Mouse (Mus musculus) forebrain, postnatal 0 days (tissue): ENCODE measurements around the gene Serpinf1. TPM values are rescaled to one million over a fixed set of nuclear protein-coding genes. Genes with fewer than 3 reads are reported as not detected.

Experiments used
- ATAC-seq: fragments of 200-750 bp; cut with Nextera tagmentation; 2 replicates; pipeline ENCODE4 v1.8.0; 2017; ENCODE audit warnings: mild to moderate bottlenecking, moderate library complexity
- DNase-seq: peaks from one replicate; pipeline ENCODE4 v3.0.0-alpha.2; 2015
- H3K27ac ChIP-seq: fragments of 300-500 bp; sonication (generic); 2 replicates; pipeline ENCODE4 v1.5.1; 2014; ENCODE audit warnings: low read depth, mild to moderate bottlenecking, antibody characterized with exemption, low read length, moderate library complexity, mixed read lengths
- H3K27me3 ChIP-seq: fragments of 300-500 bp; sonication (generic); 2 replicates; pipeline ENCODE4 v1.6.1; 2014; ENCODE audit warnings: mild to moderate bottlenecking, low read length, mixed read lengths; ENCODE audit not compliant: insufficient read depth
- H3K36me3 ChIP-seq: fragments of 300-500 bp; sonication (generic); 2 replicates; pipeline ENCODE4 v1.6.1; 2014; ENCODE audit warnings: mild to moderate bottlenecking, moderate library complexity; ENCODE audit not compliant: insufficient read depth
- H3K4me1 ChIP-seq: fragments of 300-500 bp; sonication (generic); 2 replicates; pipeline ENCODE4 v1.6.1; 2014; ENCODE audit warnings: antibody characterized with exemption; ENCODE audit not compliant: insufficient read depth
- H3K4me2 ChIP-seq: fragments of 300-500 bp; sonication (generic); 2 replicates; pipeline ENCODE4 v1.6.1; 2014; ENCODE audit warnings: low read depth, mild to moderate bottlenecking, moderate library complexity
- H3K4me3 ChIP-seq: fragments of 300-500 bp; sonication (generic); 2 replicates; pipeline ENCODE4 v1.5.1; 2014; ENCODE audit warnings: low read depth, low read length, mixed read lengths
- H3K9ac ChIP-seq: fragments of 300-500 bp; sonication (generic); 2 replicates; pipeline ENCODE4 v1.6.1; 2014; ENCODE audit warnings: mild to moderate bottlenecking
- H3K9me3 ChIP-seq: fragments of 300-500 bp; sonication (generic); 2 replicates; pipeline ENCODE4 v1.6.1; 2016; ENCODE audit warnings: low read length
- CTCF ChIP-seq: sonication (generic); IDR thresholded peaks from 2 replicates; pipeline ENCODE4 v1.5.1; 2016; ENCODE audit warnings: antibody characterized with exemption, control low read depth, low read depth
- WGBS: fragments of 180-500 bp; shearing (Covaris S2); extraction: QIAGEN DNeasy Blood & Tissue Kit; methylation state at CpG from one replicate; pipeline ENCODE4 v1.1.7; 2014; 5-methylcytosine and 5-hydroxymethylcytosine counted together
- polyA plus RNA-seq: library from polyadenylated mRNA; unstranded; fragments of >200 nt; fragmentation: Nextera tagmentation; extraction: Ambion mirVana; gene quantifications from 2 replicates; pipeline ENCODE4 v1.2.1, GENCODE M21; 2015
- total RNA-seq: library from RNA; depleted of rRNA; stranded (reverse); fragments of >200 nt; gene quantifications from 2 replicates; pipeline ENCODE4 v1.2.3, GENCODE M21; 2014

Gene Serpinf1
- total and polyA plus RNA-seq, 2 experiments from 2014 or later: 44.6 to 53.3 TPM

DNA sequence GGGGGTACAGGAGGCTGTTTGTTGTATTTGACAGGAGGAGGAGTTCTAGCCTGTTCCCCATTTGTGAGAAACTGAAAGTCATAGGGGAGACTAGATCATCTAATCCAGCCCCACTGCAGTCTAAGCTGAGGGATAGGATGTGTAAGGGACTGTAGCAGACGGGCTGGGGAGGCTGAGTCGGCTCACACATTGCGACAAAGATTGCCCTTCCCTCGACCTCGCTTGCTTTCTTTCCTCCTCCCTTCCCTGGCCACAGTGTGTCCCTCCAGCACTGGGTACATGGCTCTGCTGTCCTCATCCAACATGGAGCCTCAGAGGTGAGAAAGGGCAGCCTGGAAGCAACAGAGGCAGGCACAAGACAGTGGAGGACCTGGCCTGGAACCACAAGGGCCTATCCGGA lies 42.5 kb upstream of the Serpinf1 start:
- Histone ChIP-seq H3K4me2 (no peak overlapping the region), H3K4me1 (peaks cover 14% of the 10 kb centered on the region), H3K27me3 (peaks cover 7% of the 10 kb centered on the region; the same call in 1 of the 2 replicates), H3K36me3 (peaks cover 10% of the 10 kb centered on the region), H3K27ac (no peak overlapping the region), H3K9me3 (no peaks in the 10 kb centered on the region), H3K4me3 (no peak overlapping the region), H3K9ac (no peak overlapping the region)
- WGBS: 86% methylated on average over 6 of the region's 6 CpGs
- TF ChIP-seq CTCF: no peak
- ATAC-seq: no peak
- DNase-seq: no peak

DNA sequence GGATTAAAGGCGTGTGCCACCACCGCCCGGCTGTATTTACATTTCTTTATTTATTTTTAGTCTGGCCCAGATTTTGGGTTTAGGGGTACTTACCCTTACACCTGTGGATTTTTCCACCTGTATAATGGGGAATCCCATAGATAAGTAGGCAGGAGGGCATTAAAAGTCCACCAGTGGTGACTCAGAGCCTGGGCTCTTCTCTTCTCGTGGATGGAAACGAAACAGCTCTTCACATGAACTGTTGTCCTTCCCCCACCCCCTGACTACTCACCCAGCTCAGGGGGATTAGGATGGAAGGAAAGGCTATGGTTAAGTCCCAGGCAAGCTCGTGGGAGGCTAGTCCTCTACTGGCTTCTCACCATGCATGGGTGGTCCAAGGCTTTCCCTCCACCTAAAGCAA lies 41.9 kb upstream of the Serpinf1 start:
- no peak overlapping the region for H3K9ac ChIP-seq
- H3K4me1 ChIP-seq: peaks cover 17% of the 10 kb centered on the region
- WGBS: 82% methylated on average over 6 of the region's 6 CpGs
- DNase-seq (no peak), ATAC-seq (no peak)
- H3K27me3 ChIP-seq: peaks cover 7% of the 10 kb centered on the region; the same call in 1 of the 2 replicates
- H3K9me3 ChIP-seq: no peaks in the 10 kb centered on the region
- peaks cover 10% of the 10 kb centered on the region for H3K36me3 ChIP-seq
- no peak overlapping the region for H3K4me3 ChIP-seq
- TF ChIP-seq CTCF: no peak
- H3K4me2 ChIP-seq: no peak overlapping the region
- no peak overlapping the region for H3K27ac ChIP-seq

- Histone ChIP-seq H3K4me2 (no peak overlapping the region), H3K4me3 (no peak overlapping the region), H3K4me1 (peaks cover 17% of the 10 kb centered on the region), H3K36me3 (peaks cover 10% of the 10 kb centered on the region), H3K9ac (no peak overlapping the region), H3K27ac (no peak overlapping the region), H3K9me3 (no peaks in the 10 kb centered on the region), H3K27me3 (peaks cover 7% of the 10 kb centered on the region; the same call in 1 of the 2 replicates)
- DNase-seq: no peak
- WGBS: 70% methylated on average over 4 of the region's 4 CpGs
- ATAC-seq: no peak
- no peak for TF ChIP-seq CTCF
Observed at GRCm38 (mm10) chr11:75463624-75464023, 41.1 kb upstream of the Serpinf1 start.

DNA sequence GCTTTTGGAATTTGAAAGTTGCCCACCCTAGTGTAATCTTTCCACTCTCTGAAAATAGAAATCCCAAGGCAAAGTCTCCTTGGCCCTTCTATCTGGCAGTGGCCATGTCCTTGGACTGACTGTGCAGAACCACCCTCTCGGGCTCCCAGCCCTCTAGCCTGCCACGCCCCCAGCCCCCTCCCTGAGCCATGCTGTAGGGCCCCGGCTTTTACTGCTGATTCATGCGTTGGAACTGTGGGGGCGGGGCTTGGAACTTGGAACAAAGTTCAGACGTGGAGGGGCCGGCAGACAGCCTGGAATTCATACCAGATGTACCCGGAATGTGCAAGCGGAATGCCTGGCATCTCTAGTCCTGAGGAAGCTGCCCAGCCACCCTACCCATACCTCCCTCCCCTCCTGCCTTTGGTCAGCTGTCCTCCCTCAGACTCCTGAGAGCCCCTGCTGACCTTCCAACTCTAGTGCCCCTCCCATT lies 40.4 kb upstream of the Serpinf1 start:
- Histone ChIP-seq H3K4me1 (peaks cover 17% of the 10 kb centered on the region), H3K4me2 (peak overlapping the region; percentile 96), H3K4me3 (peak overlapping the region; percentile 83), H3K27ac (no peak overlapping the region), H3K9ac (peak overlapping the region; percentile 71), H3K36me3 (peaks cover 10% of the 10 kb centered on the region), H3K27me3 (peaks cover 7% of the 10 kb centered on the region; the same call in 1 of the 2 replicates), H3K9me3 (no peaks in the 10 kb centered on the region)
- WGBS: 3% methylated on average over 9 of the region's 9 CpGs
- no peak for DNase-seq
- no peak for ATAC-seq
- no peak for TF ChIP-seq CTCF

GRCm38 (mm10) chr11:75462253-75462783 lies 39.8 kb upstream of the Serpinf1 start:
- DNase-seq: no peak
- no peak overlapping the region for H3K27ac ChIP-seq
- peak overlapping the region; percentile 71 for H3K9ac ChIP-seq
- peaks cover 17% of the 10 kb centered on the region for H3K4me1 ChIP-seq
- WGBS: 3% methylated on average over 13 of the region's 16 CpGs
- H3K36me3 ChIP-seq: peaks cover 10% of the 10 kb centered on the region
- TF ChIP-seq CTCF: no peak
- H3K27me3 ChIP-seq: peaks cover 1% of the 10 kb centered on the region; the same call in 1 of the 2 replicates
- H3K4me2 ChIP-seq: peak overlapping the region; percentile 96
- H3K9me3 ChIP-seq: no peaks in the 10 kb centered on the region
- H3K4me3 ChIP-seq: peak overlapping the region; percentile 83
- ATAC-seq: no peak

DNA sequence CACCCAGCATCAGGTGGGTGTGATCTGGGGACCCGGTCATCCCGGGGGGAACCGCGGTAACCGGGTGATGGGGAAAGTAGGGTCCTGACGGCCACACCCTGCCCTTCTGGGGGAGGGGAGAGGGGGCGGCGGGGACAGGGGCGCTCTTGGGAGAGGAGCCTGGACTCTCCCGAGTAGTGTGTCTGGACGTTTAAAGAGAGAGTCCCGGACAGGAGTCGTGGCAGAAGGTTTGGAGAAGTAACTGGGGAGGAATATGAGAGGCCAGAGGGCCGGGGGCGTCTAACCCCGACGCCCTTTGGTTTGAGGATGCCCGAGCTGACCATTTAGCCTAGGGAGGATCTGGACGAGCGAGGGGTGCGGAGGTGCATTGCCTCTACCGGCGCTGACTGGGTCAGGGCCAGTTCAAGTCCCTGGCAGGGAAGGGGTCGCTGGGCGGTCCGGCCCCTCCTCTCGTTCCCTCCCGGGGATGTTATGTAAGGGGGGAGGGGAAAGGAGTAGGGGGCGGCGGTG lies 39.3 kb upstream of the Serpinf1 start:
- DNase-seq (no peak), ATAC-seq (peak; percentile 4)
- Histone ChIP-seq H3K27ac (peak overlapping the region; percentile 77), H3K9me3 (no peaks in the 10 kb centered on the region), H3K4me2 (peak overlapping the region; percentile 96), H3K4me1 (peaks cover 17% of the 10 kb centered on the region), H3K36me3 (peaks cover 10% of the 10 kb centered on the region), H3K9ac (peak overlapping the region; percentile 71), H3K27me3 (no peaks in the 10 kb centered on the region), H3K4me3 (peak overlapping the region; percentile 83)
- WGBS: under 1% methylated on average over 27 of the region's 30 CpGs
- TF ChIP-seq CTCF: no peak
